Comparison of ENCODE assay signal across 7 mouse cellular contexts in genomic region chr4:129461183-129461960, GRCm38 (mm10). TPM values are rescaled to one million over a fixed set of nuclear protein-coding genes. Genes with fewer than 3 reads are reported as not detected.
DNase-seq lines count a peak whose midpoint lies in the region; ATAC-seq and TF ChIP-seq lines count a peak whose summit lies in the region.

Gene Bsdc1 (plus strand): TSS chr4:129461581.

- H3K9me3 ChIP-seq in embryonic facial prominence, embryonic 10.5 days, result no peaks in the 10 kb centered on the region
- no peaks in the 10 kb centered on the region for H3K9me3 ChIP-seq in intestine, postnatal 0 days (ENCODE audit: control insufficient read depth)
- no peaks in the 10 kb centered on the region for H3K9me3 ChIP-seq in midbrain, embryonic 12.5 days

- H3K36me3 ChIP-seq in embryonic facial prominence, embryonic 10.5 days (replicated peaks), result peaks cover 21% of the 10 kb centered on the region
- H3K36me3 ChIP-seq in intestine, postnatal 0 days (ENCODE audit: control insufficient read depth, insufficient read depth), result peaks cover 28% of the 10 kb centered on the region
- H3K36me3 ChIP-seq in midbrain, embryonic 12.5 days, result peaks cover 24% of the 10 kb centered on the region
- H3K36me3 ChIP-seq in small intestine, adult 2 months (ENCODE audit: control insufficient read depth, insufficient read depth, low read length), result peaks cover 11% of the 10 kb centered on the region

- peaks cover 15% of the 10 kb centered on the region for H3K4me1 ChIP-seq in embryonic facial prominence, embryonic 10.5 days
- H3K4me1 ChIP-seq in intestine, postnatal 0 days (replicated peaks; ENCODE audit: control insufficient read depth, insufficient read depth, low read length), result 0 out of 2 replicates have a peak, but pooled peaks cover 3% of the 10 kb centered on the region
- H3K4me1 ChIP-seq in midbrain, embryonic 12.5 days, result peaks cover 11% of the 10 kb centered on the region
- peaks cover 11% of the 10 kb centered on the region; the same call in 1 of the 2 replicates for H3K4me1 ChIP-seq in small intestine, adult 2 months (ENCODE audit: control insufficient read depth, insufficient read depth, insufficient read length, low read length)

- peak within 1 kb of the TSS; percentile 86 for H3K27ac ChIP-seq in embryonic facial prominence, embryonic 10.5 days (replicated peaks)
- H3K27ac ChIP-seq in intestine, postnatal 0 days (ENCODE audit: low read depth, low read length), result peak within 1 kb of the TSS; percentile 81
- H3K27ac ChIP-seq in midbrain, embryonic 12.5 days (replicated peaks), result peak within 1 kb of the TSS; percentile 94
- peak within 1 kb of the TSS; percentile 59 for H3K27ac ChIP-seq in small intestine, adult 2 months (ENCODE audit: insufficient read depth, low read depth, low read length)

- ATAC-seq in intestine, postnatal 0 days, result peak; percentile 99
- ATAC-seq in midbrain, embryonic 12.5 days (ENCODE audit: low FRiP score, low read depth), result peak; percentile 99

- TF ChIP-seq CTCF in intestine, postnatal 0 days (IDR thresholded peaks at IDR 0.05; ENCODE audit: low read depth), result 0 out of 2 replicates have a peak, but pooled peaks have one; percentile 8
- no peak for TF ChIP-seq CTCF in small intestine, adult 2 months (IDR thresholded peaks at IDR 0.05; ENCODE audit: extremely low read depth, insufficient read length, insufficient replicate concordance, low read depth, low read length)

- no peaks in the 10 kb centered on the region for H3K27me3 ChIP-seq in embryonic facial prominence, embryonic 10.5 days (replicated peaks; ENCODE audit: low read depth, poor library complexity, severe bottlenecking)
- no peaks in the 10 kb centered on the region for H3K27me3 ChIP-seq in intestine, postnatal 0 days (replicated peaks; ENCODE audit: control insufficient read depth, insufficient read depth, low read length)
- H3K27me3 ChIP-seq in midbrain, embryonic 12.5 days, result no peaks in the 10 kb centered on the region
- no peaks in the 10 kb centered on the region for H3K27me3 ChIP-seq in small intestine, adult 2 months (ENCODE audit: control insufficient read depth, insufficient read depth, low read length)

- under 1% methylated on average over 46 of the region's 46 CpGs for WGBS in embryonic facial prominence, embryonic 10.5 days
- WGBS in intestine, postnatal 0 days, result under 1% methylated on average over 44 of the region's 46 CpGs
- under 1% methylated on average over 45 of the region's 46 CpGs for WGBS in midbrain, embryonic 12.5 days
- WGBS in small intestine, adult 2 months, result under 1% methylated on average over 46 of the region's 46 CpGs

- intact Hi-C loops in left cerebral cortex, postnatal 4 days (cut with DNase I), result no loop called here

- peak within 1 kb of the TSS; percentile 91 for H3K4me3 ChIP-seq in embryonic facial prominence, embryonic 10.5 days
- peak within 1 kb of the TSS; percentile 73 for H3K4me3 ChIP-seq in intestine, postnatal 0 days (ENCODE audit: low read depth, low read length)
- H3K4me3 ChIP-seq in midbrain, embryonic 12.5 days, result peak within 1 kb of the TSS; percentile 77
- H3K4me3 ChIP-seq in small intestine, adult 2 months (ENCODE audit: low read depth, low read length), result peak within 1 kb of the TSS; percentile 77

- peak; percentile 99 for DNase-seq in adrenal gland, postnatal 10 days
- DNase-seq in embryonic facial prominence, embryonic 10.5 days (ENCODE audit: low spot score), result peak; percentile 100
- peak; percentile 98 for DNase-seq in gonadal fat pad, adult 2 months (ENCODE audit: low read depth)
- peak; percentile 100 for DNase-seq in left cerebral cortex, postnatal 4 days

- peak within 1 kb of the TSS; percentile 81 for H3K4me2 ChIP-seq in intestine, postnatal 0 days (replicated peaks; ENCODE audit: low read depth)
- H3K4me2 ChIP-seq in midbrain, embryonic 12.5 days (replicated peaks), result peak within 1 kb of the TSS; percentile 87

- peak; percentile 55 for TF ChIP-seq POLR2A in small intestine, adult 2 months (IDR thresholded peaks at IDR 0.05; ENCODE audit: low read depth, low read length)

- peak within 1 kb of the TSS; percentile 86 for H3K9ac ChIP-seq in intestine, postnatal 0 days (ENCODE audit: low read depth, low read length)
- peak within 1 kb of the TSS; percentile 80 for H3K9ac ChIP-seq in midbrain, embryonic 12.5 days (replicated peaks)

RNA-seq across cellular contexts. Expression of gene Bsdc1, which starts in this region (rescaled TPM):
- total RNA-seq in adrenal gland, postnatal 10 days (2021), result 10 to 100 TPM; 41.3 to 45.7 TPM
- 19.7 and 21.5 TPM in 2 replicates for polyA plus RNA-seq in embryonic facial prominence, embryonic 10.5 days (2016; fragmentation: Nextera tagmentation; extraction: Ambion mirVana)
- 22.3 and 27.9 TPM in 2 replicates for polyA plus RNA-seq in gonadal fat pad, adult 2 months (2012; rRNA removed)
- polyA plus RNA-seq in intestine, postnatal 0 days (2015; fragmentation: Nextera tagmentation; extraction: Ambion mirVana), result 23.6 and 24.8 TPM in 2 replicates
- 10 to 100 TPM; 38.5 to 40.7 TPM for total RNA-seq in left cerebral cortex, postnatal 4 days (2021)
- polyA plus RNA-seq in midbrain, embryonic 12.5 days (2016; fragmentation: Nextera tagmentation; extraction: Ambion mirVana), result 31.9 and 33.7 TPM in 2 replicates
- polyA plus RNA-seq in small intestine, adult 2 months (2012; rRNA removed), result 13.9 and 24.5 TPM in 2 replicates

Comparison
In these comparisons a context has a peak if more than half of its experiments do, and no peak if none do; other contexts are left out.
1. Peak in every context shown above with its lines: DNase-seq, ATAC-seq, H3K4me3 ChIP-seq and H3K27ac ChIP-seq.